Mouse (Mus musculus): ENCODE data around the gene Syne1. TPM values are rescaled to one million over a fixed set of nuclear protein-coding genes. Genes with fewer than 3 reads are reported as not detected.

The Syne1 gene
- total RNA-seq, 1 experiment = 7.1 TPM

DNA sequence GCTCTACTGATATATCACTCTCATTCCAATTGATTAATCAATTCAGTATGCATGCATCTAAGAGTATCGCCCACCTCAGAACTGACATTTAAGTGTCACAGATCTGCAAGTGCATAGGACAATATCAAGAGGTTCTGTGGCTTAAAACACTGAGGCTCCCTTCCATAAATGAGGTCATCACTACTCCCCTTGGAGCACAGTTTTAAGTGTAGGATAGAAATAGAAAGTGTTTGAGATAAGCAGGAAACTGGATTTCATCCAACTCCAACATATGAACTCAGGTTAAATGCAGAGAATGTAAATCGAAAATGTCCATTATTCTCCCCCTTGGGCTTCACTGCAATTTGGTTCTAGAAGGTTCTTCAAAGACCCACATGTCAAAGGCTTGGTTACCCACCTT, 492.4 kb downstream of the Syne1 start:
- no peaks in the 10 kb centered on the region for H3K9me3 ChIP-seq (ENCODE audit: control insufficient read depth, insufficient read depth, low read depth, low read length)
- H3K9ac ChIP-seq (ENCODE audit: insufficient read depth, low read depth, low read length, poor library complexity, severe bottlenecking) = no peak overlapping the region
- no peaks in the 10 kb centered on the region for H3K4me1 ChIP-seq (ENCODE audit: control insufficient read depth in 2 of 2, insufficient read depth in 2 of 2, low read length in 2 of 2, poor library complexity in 1 of 2)
- no peak overlapping the region for H3K4me3 ChIP-seq (ENCODE audit: insufficient read depth in 1 of 2, low read depth in 1 of 2, low read length in 2 of 2, poor library complexity in 1 of 2, severe bottlenecking in 1 of 2)
- in situ Hi-C loops (cut with MboI; ENCODE audit: low sequenced_read_pairs in 2 of 2, unreplicated experiment in 2 of 2) = no loop called here
- no peak overlapping the region for H3K27ac ChIP-seq (ENCODE audit: insufficient read depth, low read depth, low read length, poor library complexity, severe bottlenecking)
- no peak for DNase-seq (ENCODE audit: low read depth, low spot score)
- H3K36me3 ChIP-seq (ENCODE audit: control insufficient read depth, insufficient read depth, low read length, poor library complexity, severe bottlenecking) = no peaks in the 10 kb centered on the region
- TF ChIP-seq CHD2 (IDR thresholded peaks at IDR 0.05; ENCODE audit: low read depth, low read length) = no peak
- TF ChIP-seq ZNF384 (IDR thresholded peaks at IDR 0.05; ENCODE audit: low read depth, low read length) = no peak
- no peak for TF ChIP-seq MAFK (IDR thresholded peaks at IDR 0.05; ENCODE audit: insufficient read depth, low read depth, low read length)
- no peak for TF ChIP-seq HCFC1 (IDR thresholded peaks at IDR 0.05; ENCODE audit: borderline replicate concordance, insufficient read depth, low read length)
- TF ChIP-seq ZC3H11A (IDR thresholded peaks at IDR 0.05; ENCODE audit: borderline replicate concordance, low read depth, low read length) = no peak

DNA sequence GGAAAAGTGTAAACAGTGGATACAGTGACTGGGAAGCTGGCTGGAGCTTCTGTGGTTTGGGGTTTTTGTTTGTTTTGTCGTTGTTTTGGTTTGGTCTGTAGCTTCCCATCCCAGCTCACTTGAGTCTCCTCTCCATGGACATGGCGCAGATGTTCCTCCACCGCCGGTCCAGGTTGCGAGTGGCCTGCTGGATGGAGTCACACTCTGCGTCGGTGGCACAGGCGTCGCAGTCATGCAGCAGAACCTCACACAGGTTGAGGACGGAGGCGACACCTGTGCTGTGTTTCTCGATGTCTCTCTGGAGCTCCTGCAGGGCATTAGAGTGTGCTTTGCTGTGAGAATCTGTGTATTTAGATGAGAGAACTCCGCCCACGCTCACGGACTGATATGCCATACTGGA, 493.6 kb downstream of the Syne1 start:
- in situ Hi-C loops (cut with MboI; ENCODE audit: low sequenced_read_pairs in 2 of 2, unreplicated experiment in 2 of 2) = no loop called here
- H3K36me3 ChIP-seq (ENCODE audit: control insufficient read depth, insufficient read depth, low read length, poor library complexity, severe bottlenecking) = no peaks in the 10 kb centered on the region
- H3K4me3 ChIP-seq (ENCODE audit: insufficient read depth in 1 of 2, low read depth in 1 of 2, low read length in 2 of 2, poor library complexity in 1 of 2, severe bottlenecking in 1 of 2) = no peak overlapping the region
- no peak for TF ChIP-seq MAFK (IDR thresholded peaks at IDR 0.05; ENCODE audit: insufficient read depth, low read depth, low read length)
- TF ChIP-seq ZC3H11A (IDR thresholded peaks at IDR 0.05; ENCODE audit: borderline replicate concordance, low read depth, low read length) = no peak
- TF ChIP-seq ZNF384 (IDR thresholded peaks at IDR 0.05; ENCODE audit: low read depth, low read length) = no peak
- no peak for TF ChIP-seq HCFC1 (IDR thresholded peaks at IDR 0.05; ENCODE audit: borderline replicate concordance, insufficient read depth, low read length)
- TF ChIP-seq CHD2 (IDR thresholded peaks at IDR 0.05; ENCODE audit: low read depth, low read length) = no peak
- DNase-seq (ENCODE audit: low read depth, low spot score) = no peak
- H3K27ac ChIP-seq (ENCODE audit: insufficient read depth, low read depth, low read length, poor library complexity, severe bottlenecking) = no peak overlapping the region
- H3K9me3 ChIP-seq (ENCODE audit: control insufficient read depth, insufficient read depth, low read depth, low read length) = no peaks in the 10 kb centered on the region
- H3K4me1 ChIP-seq (ENCODE audit: control insufficient read depth in 2 of 2, insufficient read depth in 2 of 2, low read length in 2 of 2, poor library complexity in 1 of 2) = no peaks in the 10 kb centered on the region
- no peak overlapping the region for H3K9ac ChIP-seq (ENCODE audit: insufficient read depth, low read depth, low read length, poor library complexity, severe bottlenecking)

DNA sequence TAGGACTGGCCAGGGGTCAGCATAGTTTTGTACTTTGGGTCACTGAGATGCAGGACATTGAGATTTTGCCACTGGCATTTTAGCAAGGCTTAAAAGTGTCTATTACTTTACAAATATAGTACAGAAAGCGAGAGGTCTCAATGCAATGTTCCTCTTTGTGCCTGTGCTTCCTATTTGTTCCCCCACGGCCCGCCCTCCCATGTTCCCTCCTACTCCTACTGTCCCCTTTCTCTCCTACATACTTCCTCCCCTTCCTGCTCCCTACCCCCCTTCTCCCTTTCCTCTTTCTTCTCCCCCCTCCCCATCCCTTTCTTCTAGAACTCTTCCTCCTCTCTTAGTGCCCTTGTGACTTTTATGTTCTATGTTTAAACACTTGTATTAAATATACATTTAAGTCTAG, 494.3 kb downstream of the Syne1 start:
- H3K4me3 ChIP-seq (ENCODE audit: insufficient read depth in 1 of 2, low read depth in 1 of 2, low read length in 2 of 2, poor library complexity in 1 of 2, severe bottlenecking in 1 of 2) = no peak overlapping the region
- in situ Hi-C loops (cut with MboI; ENCODE audit: low sequenced_read_pairs in 2 of 2, unreplicated experiment in 2 of 2) = no loop called here
- no peaks in the 10 kb centered on the region for H3K36me3 ChIP-seq (ENCODE audit: control insufficient read depth, insufficient read depth, low read length, poor library complexity, severe bottlenecking)
- TF ChIP-seq MAFK (IDR thresholded peaks at IDR 0.05; ENCODE audit: insufficient read depth, low read depth, low read length) (no peak), CHD2 (IDR thresholded peaks at IDR 0.05; ENCODE audit: low read depth, low read length) (no peak)
- DNase-seq (ENCODE audit: low read depth, low spot score) = no peak
- no peak overlapping the region for H3K9ac ChIP-seq (ENCODE audit: insufficient read depth, low read depth, low read length, poor library complexity, severe bottlenecking)
- no peaks in the 10 kb centered on the region for H3K9me3 ChIP-seq (ENCODE audit: control insufficient read depth, insufficient read depth, low read depth, low read length)
- H3K4me1 ChIP-seq (ENCODE audit: control insufficient read depth in 2 of 2, insufficient read depth in 2 of 2, low read length in 2 of 2, poor library complexity in 1 of 2) = no peaks in the 10 kb centered on the region
- no peak overlapping the region for H3K27ac ChIP-seq (ENCODE audit: insufficient read depth, low read depth, low read length, poor library complexity, severe bottlenecking)

DNA sequence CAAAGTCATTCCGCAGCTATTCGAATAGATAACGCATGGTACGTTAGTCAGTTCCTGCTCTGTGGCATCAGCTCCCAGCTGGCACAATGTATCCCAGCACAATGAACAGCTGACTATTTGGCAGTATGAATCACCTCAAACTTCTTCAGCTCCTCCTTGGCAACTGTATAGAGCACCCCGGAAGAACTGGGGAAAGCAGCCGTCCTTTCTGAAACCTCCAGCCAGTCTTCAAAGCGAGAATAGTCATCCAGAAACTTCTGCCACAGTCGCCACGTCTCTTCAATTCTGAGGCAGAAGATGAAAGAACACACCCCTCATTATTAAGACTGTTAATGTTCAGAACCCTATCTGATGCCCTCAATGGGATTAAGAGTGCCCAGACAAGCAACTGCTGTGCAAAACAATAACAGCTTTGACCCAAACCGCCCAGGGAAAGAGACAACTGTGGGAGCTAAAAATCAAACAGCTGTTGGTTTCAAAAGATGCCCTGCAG, 495.0 kb downstream of the Syne1 start:
- DNase-seq (ENCODE audit: low read depth, low spot score) = no peak
- in situ Hi-C loops (cut with MboI; ENCODE audit: low sequenced_read_pairs in 2 of 2, unreplicated experiment in 2 of 2) = no loop called here
- no peak overlapping the region for H3K4me3 ChIP-seq (ENCODE audit: insufficient read depth in 1 of 2, low read depth in 1 of 2, low read length in 2 of 2, poor library complexity in 1 of 2, severe bottlenecking in 1 of 2)
- TF ChIP-seq MAFK (IDR thresholded peaks at IDR 0.05; ENCODE audit: insufficient read depth, low read depth, low read length) (no peak), HCFC1 (IDR thresholded peaks at IDR 0.05; ENCODE audit: borderline replicate concordance, insufficient read depth, low read length) (no peak), CHD2 (IDR thresholded peaks at IDR 0.05; ENCODE audit: low read depth, low read length) (no peak), ZC3H11A (IDR thresholded peaks at IDR 0.05; ENCODE audit: borderline replicate concordance, low read depth, low read length) (no peak), ZNF384 (IDR thresholded peaks at IDR 0.05; ENCODE audit: low read depth, low read length) (no peak)
- no peaks in the 10 kb centered on the region for H3K9me3 ChIP-seq (ENCODE audit: control insufficient read depth, insufficient read depth, low read depth, low read length)
- H3K4me1 ChIP-seq (ENCODE audit: control insufficient read depth in 2 of 2, insufficient read depth in 2 of 2, low read length in 2 of 2, poor library complexity in 1 of 2) = no peaks in the 10 kb centered on the region
- no peak overlapping the region for H3K27ac ChIP-seq (ENCODE audit: insufficient read depth, low read depth, low read length, poor library complexity, severe bottlenecking)
- H3K36me3 ChIP-seq (ENCODE audit: control insufficient read depth, insufficient read depth, low read length, poor library complexity, severe bottlenecking) = no peaks in the 10 kb centered on the region
- H3K9ac ChIP-seq (ENCODE audit: insufficient read depth, low read depth, low read length, poor library complexity, severe bottlenecking) = no peak overlapping the region

DNA sequence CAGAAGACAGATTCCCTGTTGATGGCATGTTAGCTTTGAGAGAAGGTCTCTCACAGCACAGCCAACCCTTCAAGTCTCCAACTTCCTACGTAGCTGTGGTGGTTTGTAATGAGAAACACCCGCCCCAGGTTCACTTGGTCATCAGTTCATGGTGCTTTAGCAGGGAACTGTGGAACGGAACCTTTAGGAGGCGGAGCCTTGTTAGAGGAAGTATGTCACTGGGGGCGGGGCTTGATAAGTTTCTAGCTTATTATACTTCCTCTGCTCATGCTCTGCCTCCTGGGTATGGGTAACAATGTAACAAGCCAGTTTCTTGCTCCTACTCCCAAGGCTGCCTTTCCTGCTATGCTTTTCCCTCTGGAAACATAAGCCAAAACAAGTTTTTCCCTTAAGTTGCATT, 505.6 kb downstream of the Syne1 start:
- in situ Hi-C loops (cut with MboI; ENCODE audit: low sequenced_read_pairs in 2 of 2, unreplicated experiment in 2 of 2) = no loop called here
- no peak overlapping the region for H3K9ac ChIP-seq (ENCODE audit: insufficient read depth, low read depth, low read length, poor library complexity, severe bottlenecking)
- H3K4me3 ChIP-seq (ENCODE audit: insufficient read depth in 1 of 2, low read depth in 1 of 2, low read length in 2 of 2, poor library complexity in 1 of 2, severe bottlenecking in 1 of 2) = no peak overlapping the region
- no peaks in the 10 kb centered on the region for H3K36me3 ChIP-seq (ENCODE audit: control insufficient read depth, insufficient read depth, low read length, poor library complexity, severe bottlenecking)
- TF ChIP-seq ZC3H11A (IDR thresholded peaks at IDR 0.05; ENCODE audit: borderline replicate concordance, low read depth, low read length) (no peak), MAFK (IDR thresholded peaks at IDR 0.05; ENCODE audit: insufficient read depth, low read depth, low read length) (no peak), ZNF384 (IDR thresholded peaks at IDR 0.05; ENCODE audit: low read depth, low read length) (no peak), HCFC1 (IDR thresholded peaks at IDR 0.05; ENCODE audit: borderline replicate concordance, insufficient read depth, low read length) (no peak), CHD2 (IDR thresholded peaks at IDR 0.05; ENCODE audit: low read depth, low read length) (no peak)
- DNase-seq (ENCODE audit: low read depth, low spot score) = no peak
- no peak overlapping the region for H3K27ac ChIP-seq (ENCODE audit: insufficient read depth, low read depth, low read length, poor library complexity, severe bottlenecking)
- no peaks in the 10 kb centered on the region for H3K9me3 ChIP-seq (ENCODE audit: control insufficient read depth, insufficient read depth, low read depth, low read length)
- H3K4me1 ChIP-seq (ENCODE audit: control insufficient read depth in 2 of 2, insufficient read depth in 2 of 2, low read length in 2 of 2, poor library complexity in 1 of 2) = no peaks in the 10 kb centered on the region
